Mouse (Mus musculus) stomach, embryonic 16.5 days (tissue): ENCODE measurements around the gene Vasp. TPM values are rescaled to one million over a fixed set of nuclear protein-coding genes. Genes with fewer than 3 reads are reported as not detected.

Experiments
- ATAC-seq: fragments of 200-750 bp; cut with Nextera tagmentation; 2 replicates; pipeline ENCODE4 v1.8.0; 2017; ENCODE audit warnings: moderate number of reproducible peaks, moderate TSS enrichment; ENCODE audit not compliant: insufficient read depth, low FRiP score
- H3K27ac ChIP-seq: fragments of 300-500 bp; sonication (generic); 2 replicates; pipeline ENCODE4 v1.5.1; 2014; ENCODE audit warnings: low read length
- H3K27me3 ChIP-seq: fragments of 300-500 bp; sonication (generic); 2 replicates; pipeline ENCODE4 v1.6.1; 2014; ENCODE audit warnings: low read length, control low read depth, mixed read lengths; ENCODE audit not compliant: control insufficient read depth, insufficient read depth
- H3K36me3 ChIP-seq: fragments of 300-500 bp; sonication (generic); 2 replicates; pipeline ENCODE4 v1.6.1; 2014; ENCODE audit warnings: low read length; ENCODE audit not compliant: control insufficient read depth, insufficient read depth
- H3K4me1 ChIP-seq: fragments of 300-500 bp; sonication (generic); 2 replicates; pipeline ENCODE4 v1.6.1; 2014; ENCODE audit warnings: low read length, control low read depth, mixed read lengths; ENCODE audit not compliant: control insufficient read depth, insufficient read depth
- H3K4me2 ChIP-seq: fragments of 300-500 bp; sonication (generic); 2 replicates; pipeline ENCODE4 v1.6.1; 2014; ENCODE audit warnings: low read depth, low read length, mixed read lengths
- H3K4me3 ChIP-seq: fragments of 300-500 bp; sonication (generic); replicated peaks from 2 replicates; pipeline ENCODE4 v1.5.1; 2014; ENCODE audit warnings: mild to moderate bottlenecking, low read length
- H3K9ac ChIP-seq: fragments of 300-500 bp; sonication (generic); 2 replicates; pipeline ENCODE4 v1.6.1; 2014; ENCODE audit warnings: low read length
- H3K9me3 ChIP-seq: fragments of 300-500 bp; sonication (generic); replicated peaks from 2 replicates; pipeline ENCODE4 v1.6.1; 2016; ENCODE audit warnings: low read length, control low read depth; ENCODE audit not compliant: control insufficient read depth
- WGBS: fragments of 180-500 bp; shearing (Covaris S2); extraction: QIAGEN DNeasy Blood & Tissue Kit; methylation state at CpG from one replicate; pipeline ENCODE4 v1.1.7; 2014; 5-methylcytosine and 5-hydroxymethylcytosine counted together
- polyA plus RNA-seq: library from polyadenylated mRNA; unstranded; fragments of >200 nt; fragmentation: Nextera tagmentation; extraction: Ambion mirVana; gene quantifications from 2 replicates; pipeline ENCODE4 v1.2.1, GENCODE M21; 2015

Vasp gene
- polyA plus RNA-seq, 1 experiment from 2014 or later: 85.6 TPM

- Histone ChIP-seq H3K4me2 (no peak overlapping the region), H3K4me3 (no peak overlapping the region), H3K9me3 (no peaks in the 10 kb centered on the region; the same call in 1 of the 2 replicates), H3K9ac (no peak overlapping the region), H3K27ac (no peak overlapping the region), H3K27me3 (no peaks in the 10 kb centered on the region), H3K36me3 (no peaks in the 10 kb centered on the region), H3K4me1 (peaks cover 7% of the 10 kb centered on the region; the same call in 1 of the 2 replicates)
- ATAC-seq: no peak
- WGBS: 77% methylated on average over 13 of the region's 13 CpGs
Observed at GRCm38 (mm10) chr7:19208201-19208910, 63.3 kb downstream of the Vasp start.

Other genes starting within 250 kb of the Vasp start
- 32.5 and 37.1 TPM in 2 replicates for gene Foxa3, start 248.3 kb downstream of the Vasp start, polyA plus RNA-seq
- gene Sympk, start 247.4 kb downstream of the Vasp start, polyA plus RNA-seq: 20.2 and 22.5 TPM in 2 replicates
- gene Rsph6a, start 217.1 kb downstream of the Vasp start, polyA plus RNA-seq: not detected in 2 replicates
- gene Dmwd, start 195.6 kb downstream of the Vasp start, polyA plus RNA-seq: 7.7 and 8.3 TPM in 2 replicates
- gene Dmpk, start 188.0 kb downstream of the Vasp start, polyA plus RNA-seq: 84.7 and 98.1 TPM in 2 replicates
- gene Six5, start 177.2 kb downstream of the Vasp start, polyA plus RNA-seq: 8.8 and 10.4 TPM in 2 replicates
- 2.2 and 2.5 TPM in 2 replicates for gene Gm4969, start 153.4 kb downstream of the Vasp start, polyA plus RNA-seq
- 13.5 and 15.3 TPM in 2 replicates for gene Fbxo46, start 152.0 kb downstream of the Vasp start, polyA plus RNA-seq
- 14.1 and 14.8 TPM in 2 replicates for gene Qpctl, start 122.5 kb downstream of the Vasp start, polyA plus RNA-seq
- gene Snrpd2, start 122.1 kb downstream of the Vasp start, polyA plus RNA-seq: 123 and 136 TPM in 2 replicates
- gene Gipr, start 105.7 kb downstream of the Vasp start, polyA plus RNA-seq: 1.6 and 2.4 TPM in 2 replicates
- 10.9 and 11.4 TPM in 2 replicates for gene Eml2, start 95.4 kb downstream of the Vasp start, polyA plus RNA-seq
- gene Gpr4, start 59.3 kb downstream of the Vasp start, polyA plus RNA-seq: 1.4 and 1.7 TPM in 2 replicates
- gene Opa3, start 43.5 kb downstream of the Vasp start, polyA plus RNA-seq: 33.0 and 34.5 TPM in 2 replicates
- 0.17 TPM in 1 of 2 replicates, not detected in the other for gene Ppm1n, start 8.2 kb upstream of the Vasp start, polyA plus RNA-seq
- 14.8 and 21.7 TPM in 2 replicates for gene Rtn2, start 10.8 kb upstream of the Vasp start, polyA plus RNA-seq
- 0.25 and 0.27 TPM in 2 replicates for gene Fosb, start 38.2 kb upstream of the Vasp start, polyA plus RNA-seq
- 61.4 and 66.5 TPM in 2 replicates for gene Ercc1, start 73.0 kb upstream of the Vasp start, polyA plus RNA-seq
- 22.9 and 23.0 TPM in 2 replicates for gene Cd3eap, start 87.7 kb upstream of the Vasp start, polyA plus RNA-seq
- gene Ppp1r13l, start 87.9 kb upstream of the Vasp start, polyA plus RNA-seq: 7.8 and 9.6 TPM in 2 replicates
- gene Ercc2, start 110.2 kb upstream of the Vasp start, polyA plus RNA-seq: 11.7 and 11.8 TPM in 2 replicates
- gene Klc3, start 132.3 kb upstream of the Vasp start, polyA plus RNA-seq: 13.3 and 15.8 TPM in 2 replicates
- 50.9 and 378 TPM in 2 replicates for gene Ckm, start 133.0 kb upstream of the Vasp start, polyA plus RNA-seq
- 4.3 and 5.9 TPM in 2 replicates for gene Mark4, start 187.0 kb upstream of the Vasp start, polyA plus RNA-seq
- gene Exoc3l2, start 191.5 kb upstream of the Vasp start, polyA plus RNA-seq: 0.71 and 0.85 TPM in 2 replicates
- 1.4 and 1.5 TPM in 2 replicates for gene Bloc1s3, start 236.6 kb upstream of the Vasp start, polyA plus RNA-seq
- 101 and 102 TPM in 2 replicates for gene Trappc6a, start 236.6 kb upstream of the Vasp start, polyA plus RNA-seq
- gene Nkpd1, start 246.0 kb upstream of the Vasp start, polyA plus RNA-seq: 1.8 and 3.3 TPM in 2 replicates